Mouse (Mus musculus): ENCODE measurements at regions not wholly inside any gene's neighbourhood (a gene's known extent, or its start where the extent isn't known, plus 50 kb on each side); places are given as distances from the start of the nearest gene placed in this dataset.

DNA sequence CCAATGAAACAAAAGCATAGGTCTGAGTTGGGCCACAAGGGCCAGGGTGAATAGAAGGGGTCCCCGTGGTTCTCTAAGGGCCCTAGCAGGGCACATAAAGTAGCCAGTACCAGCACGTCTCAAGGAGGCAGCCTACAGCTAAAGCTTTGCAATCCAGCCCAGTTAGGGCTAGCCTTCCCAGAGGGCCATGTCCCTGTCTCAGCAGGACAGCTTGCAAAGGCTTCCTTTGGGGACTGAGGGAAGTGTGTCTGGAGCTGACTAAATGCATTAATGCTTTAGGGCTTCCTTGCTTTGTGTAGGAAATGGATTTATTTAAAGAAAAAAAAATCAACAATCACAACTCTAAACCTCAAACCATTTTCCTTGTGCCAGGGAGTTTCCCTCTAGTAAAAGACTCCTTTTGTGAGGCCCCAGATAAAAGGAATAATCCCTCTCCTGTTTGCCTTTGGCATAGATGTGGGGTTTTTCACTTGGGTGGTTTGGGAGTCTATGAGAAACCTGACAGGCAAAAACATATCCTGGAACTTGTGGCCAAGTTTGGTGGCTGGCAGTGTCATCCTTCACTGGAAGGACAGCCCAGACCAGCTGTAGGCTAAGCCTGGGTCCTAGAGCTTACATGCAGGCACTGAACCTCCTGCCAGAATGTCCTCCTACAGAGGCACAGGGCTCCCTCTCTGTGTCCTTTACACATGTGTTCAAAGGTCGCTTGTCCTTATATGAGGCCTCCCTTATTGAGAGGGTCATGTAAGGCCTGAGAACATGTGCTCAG lies 197.7 kb upstream of the Cxcr4 start:
- in situ Hi-C loops (cut with MboI; ENCODE audit: low sequenced_read_pairs) = no loop called here

DNA sequence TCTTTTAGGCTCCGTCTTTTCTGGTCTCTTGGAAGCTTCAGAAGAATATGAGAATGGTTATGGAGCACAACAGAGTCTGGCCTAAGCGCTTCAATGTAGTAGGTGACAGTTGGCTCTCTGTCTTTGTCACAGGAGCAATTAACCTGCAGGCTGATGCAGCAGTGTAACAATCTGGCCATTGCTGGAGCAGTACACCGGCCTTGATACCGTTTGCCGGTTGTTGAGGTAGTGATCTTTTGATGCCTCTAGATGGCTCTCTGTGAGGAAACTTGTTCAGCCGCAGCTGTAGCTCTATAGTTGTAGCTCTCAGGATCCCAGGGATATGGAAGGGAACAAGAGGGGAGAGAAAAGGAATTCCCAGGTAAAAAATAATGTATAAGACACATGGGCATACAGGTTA lies 196.1 kb upstream of the Cxcr4 start:
- in situ Hi-C loops (cut with MboI; ENCODE audit: low sequenced_read_pairs) = no loop called here

- in situ Hi-C loops (cut with MboI; ENCODE audit: low sequenced_read_pairs) = no loop called here
Measured at GRCm38 (mm10) chr1:128786941-128787569, 195.0 kb upstream of the Cxcr4 start.

GRCm38 (mm10) chr1:128782286-128782685 lies 190.2 kb upstream of the Cxcr4 start:
- in situ Hi-C loops (cut with MboI; ENCODE audit: low sequenced_read_pairs) = no loop called here

- in situ Hi-C loops (cut with MboI; ENCODE audit: low sequenced_read_pairs) = no loop called here
Measured at GRCm38 (mm10) chr1:128781871-128782270, 189.8 kb upstream of the Cxcr4 start.

DNA sequence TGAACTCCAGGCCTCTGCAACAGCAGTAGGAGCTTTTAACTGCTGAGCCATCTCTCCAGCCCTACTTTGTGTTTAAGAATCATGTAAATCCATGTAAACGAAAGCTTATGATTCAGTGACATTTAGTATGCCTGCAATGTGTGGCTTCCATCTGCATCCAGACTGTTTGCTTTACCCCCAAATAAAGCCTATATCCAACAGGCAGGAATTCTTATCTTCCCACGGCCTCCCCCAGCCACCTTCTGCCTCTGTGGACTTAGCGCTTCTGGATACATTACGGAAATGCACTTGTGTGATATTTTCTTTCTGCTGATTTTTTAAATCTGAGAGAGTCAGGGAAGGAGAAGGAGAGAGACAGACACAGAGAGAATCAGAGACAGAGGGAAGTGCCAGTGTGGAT lies 189.2 kb upstream of the Cxcr4 start:
- in situ Hi-C loops (cut with MboI; ENCODE audit: low sequenced_read_pairs) = no loop called here

GRCm38 (mm10) chr1:128779586-128780158 lies 187.6 kb upstream of the Cxcr4 start:
- in situ Hi-C loops (cut with MboI; ENCODE audit: low sequenced_read_pairs) = no loop called here

- in situ Hi-C loops (cut with MboI; ENCODE audit: low sequenced_read_pairs) = no loop called here
Measured at GRCm38 (mm10) chr1:128772440-128772839, 180.3 kb upstream of the Cxcr4 start.

GRCm38 (mm10) chr1:128770786-128771185 lies 178.7 kb upstream of the Cxcr4 start:
- in situ Hi-C loops (cut with MboI; ENCODE audit: low sequenced_read_pairs) = no loop called here

GRCm38 (mm10) chr1:128767991-128768390 lies 175.9 kb upstream of the Cxcr4 start:
- in situ Hi-C loops (cut with MboI; ENCODE audit: low sequenced_read_pairs) = no loop called here

DNA sequence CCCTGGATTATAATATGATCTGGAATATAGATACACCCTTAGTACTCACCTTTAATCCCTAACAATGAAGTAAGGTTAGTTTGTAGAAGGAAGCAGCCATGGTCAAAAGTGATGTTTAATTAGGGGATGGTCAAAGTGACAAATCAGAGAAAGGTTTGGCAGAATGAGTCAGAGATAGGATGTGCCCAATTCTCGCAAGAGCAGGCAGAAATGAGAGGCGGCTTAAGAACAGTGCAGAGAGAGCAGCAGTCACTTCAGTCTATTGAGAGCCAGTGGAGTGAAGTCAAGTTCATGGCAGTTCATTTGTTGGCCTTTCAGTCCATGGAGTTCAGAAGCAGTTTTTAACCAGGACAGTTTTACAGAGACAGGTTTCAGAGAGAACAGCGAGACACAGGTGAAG lies 175.3 kb upstream of the Cxcr4 start:
- in situ Hi-C loops (cut with MboI; ENCODE audit: low sequenced_read_pairs) = no loop called here

DNA sequence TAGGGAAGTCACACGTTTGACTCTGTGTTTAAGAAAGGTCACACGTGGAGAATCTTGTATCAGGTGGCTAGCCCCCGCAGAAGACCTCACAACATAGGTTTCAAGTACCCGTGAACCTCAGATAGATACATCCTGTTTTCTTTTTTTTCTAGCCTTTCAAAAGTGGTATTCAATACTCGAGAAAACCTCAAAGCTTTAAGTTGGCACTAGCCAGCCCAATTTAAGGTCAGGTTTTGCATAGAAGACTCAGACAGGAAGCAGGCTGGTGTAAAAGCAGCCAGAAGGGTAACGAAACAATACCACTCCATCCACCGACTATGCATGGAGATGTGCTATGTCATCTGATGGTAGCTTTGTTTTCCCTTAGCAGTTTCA lies 174.8 kb upstream of the Cxcr4 start:
- in situ Hi-C loops (cut with MboI; ENCODE audit: low sequenced_read_pairs) = no loop called here

GRCm38 (mm10) chr1:128766193-128766893 lies 174.2 kb upstream of the Cxcr4 start:
- in situ Hi-C loops (cut with MboI; ENCODE audit: low sequenced_read_pairs) = no loop called here

DNA sequence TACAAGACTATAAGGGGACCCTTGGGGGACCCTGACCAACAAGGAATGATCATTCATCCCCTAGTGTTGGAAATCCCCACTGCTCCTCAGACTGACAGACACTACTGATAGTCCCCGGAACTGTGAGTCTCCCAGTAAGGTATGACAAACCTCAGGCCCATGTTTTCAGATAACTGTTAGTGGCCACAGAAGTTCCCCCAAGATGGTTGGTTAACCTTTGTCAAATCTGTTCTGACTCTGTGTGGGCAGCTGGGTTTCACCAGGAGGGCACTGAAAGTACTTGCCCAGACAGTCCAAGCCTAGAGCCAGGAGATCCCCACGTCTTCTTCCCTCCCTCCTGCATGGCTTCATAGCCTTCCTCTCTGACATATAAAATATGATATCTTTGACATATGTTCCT lies 173.5 kb upstream of the Cxcr4 start:
- in situ Hi-C loops (cut with MboI; ENCODE audit: low sequenced_read_pairs) = no loop called here

GRCm38 (mm10) chr1:128765142-128765541 lies 173.0 kb upstream of the Cxcr4 start:
- in situ Hi-C loops (cut with MboI; ENCODE audit: low sequenced_read_pairs) = no loop called here

DNA sequence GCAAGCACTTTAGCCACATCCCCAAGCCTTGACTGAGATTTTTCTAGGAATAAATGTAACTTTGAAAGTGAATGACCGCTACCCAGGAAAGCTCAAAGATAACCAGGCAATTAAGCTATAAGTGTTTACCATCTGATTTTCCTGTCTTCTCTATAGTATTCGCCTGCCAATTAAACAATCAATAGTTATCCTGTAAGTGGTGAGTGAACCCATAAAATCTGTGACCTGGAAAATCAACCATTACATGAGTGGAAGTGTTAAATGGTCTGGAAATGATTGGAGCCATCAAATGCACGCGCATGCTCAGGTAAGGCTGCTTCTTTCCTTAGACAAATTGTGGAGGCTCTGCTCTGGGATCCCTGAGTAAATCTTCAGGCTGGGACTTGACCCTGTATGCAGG lies 170.8 kb upstream of the Cxcr4 start:
- in situ Hi-C loops (cut with MboI; ENCODE audit: low sequenced_read_pairs) = no loop called here

DNA sequence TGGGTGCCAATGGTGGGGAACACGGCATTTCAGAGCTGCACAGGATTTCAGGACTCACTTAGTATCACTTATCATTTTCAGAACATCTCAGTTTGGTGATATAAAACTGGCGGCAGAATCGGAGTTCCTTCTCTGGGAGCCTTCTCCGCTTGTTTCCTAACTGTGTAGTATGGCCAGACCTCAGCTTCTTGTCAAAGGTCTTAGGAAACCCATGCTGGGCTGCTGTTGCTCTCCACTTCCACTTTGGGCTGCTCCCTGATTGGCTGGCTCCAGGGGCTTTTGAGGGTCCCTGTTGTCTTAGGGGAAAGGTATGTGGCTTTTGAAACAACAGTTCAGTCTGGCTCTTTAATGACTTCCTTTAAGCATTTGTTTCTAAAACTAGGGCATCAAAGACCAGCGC lies 170.0 kb upstream of the Cxcr4 start:
- in situ Hi-C loops (cut with MboI; ENCODE audit: low sequenced_read_pairs) = no loop called here

DNA sequence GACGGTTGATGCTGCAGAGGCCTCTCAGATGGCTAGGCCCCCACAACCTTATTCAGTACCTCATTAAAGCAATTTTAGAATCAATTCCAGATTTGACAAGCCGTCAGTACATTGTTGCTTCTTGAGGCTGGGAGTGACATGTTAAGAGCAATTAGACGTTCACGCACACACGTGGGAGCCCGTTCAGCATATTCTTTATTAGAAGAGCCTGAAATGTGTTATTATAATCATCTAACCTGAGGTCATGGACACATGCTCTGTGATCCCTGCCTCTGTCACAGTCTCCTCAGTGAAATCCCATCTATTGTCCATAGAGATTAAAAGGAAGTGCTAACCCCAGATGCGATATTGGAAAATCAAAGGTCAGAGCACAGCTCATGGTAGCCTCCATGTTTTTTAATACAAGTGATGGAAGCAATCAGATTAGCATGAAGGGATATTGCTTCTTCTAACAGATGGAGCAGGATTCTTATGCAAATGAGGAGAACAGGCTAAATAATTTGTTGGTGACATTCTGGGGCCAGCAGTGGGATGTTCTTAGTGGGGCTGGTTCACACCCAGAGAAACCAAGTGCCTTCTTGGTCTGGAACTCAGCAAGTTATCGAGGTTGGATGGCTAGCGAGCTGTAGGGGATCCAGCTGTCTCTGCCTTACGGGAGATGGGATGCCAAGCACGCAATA lies 166.8 kb upstream of the Cxcr4 start:
- in situ Hi-C loops (cut with MboI; ENCODE audit: low sequenced_read_pairs) = no loop called here

DNA sequence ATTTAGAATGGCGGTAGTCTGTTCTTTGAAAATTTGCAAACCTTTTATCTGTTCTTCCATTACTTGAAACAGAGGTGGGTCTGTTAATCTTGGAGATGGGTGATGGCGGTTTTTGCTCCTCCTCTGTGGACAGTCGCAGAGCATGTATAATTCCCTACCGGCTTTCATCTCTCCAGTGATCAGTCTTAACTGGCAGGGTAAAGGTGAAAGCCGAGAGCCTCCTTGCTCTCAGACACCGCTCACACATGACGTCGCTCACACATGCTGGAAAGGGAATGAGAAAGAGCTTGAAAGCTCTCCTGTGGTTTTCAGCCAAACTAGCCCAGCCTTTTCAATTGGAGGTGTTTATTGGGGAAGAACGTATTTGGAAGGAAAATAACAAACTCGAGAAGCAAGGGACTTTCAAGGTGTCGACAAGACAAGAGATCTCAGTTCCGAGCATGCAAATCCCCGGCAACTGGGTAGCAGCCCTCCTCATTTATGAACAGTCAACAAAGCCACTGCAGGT lies 166.3 kb upstream of the Cxcr4 start:
- in situ Hi-C loops (cut with MboI; ENCODE audit: low sequenced_read_pairs) = no loop called here

- in situ Hi-C loops (cut with MboI; ENCODE audit: low sequenced_read_pairs) = no loop called here
Measured at GRCm38 (mm10) chr1:128753427-128754012, 161.4 kb upstream of the Cxcr4 start.
